ENCODE assay signal across 18 mouse cellular contexts in genomic region chr3:138240942-138241341, GRCm38 (mm10). TPM values are rescaled to one million over a fixed set of nuclear protein-coding genes. Genes with fewer than 3 reads are reported as not detected.
DNase-seq lines count a peak whose midpoint lies in the region; ATAC-seq and TF ChIP-seq lines count a peak whose summit lies in the region.
"Had no signal": no experiment of that assay in that cellular context is flagged by ENCODE, and none has a peak within 500 bp of the region (broad histone marks: within the 10 kb centered on the region; RNA-seq: fewer than 3 reads in every experiment).

No protein-coding gene starts in this region.

- no peak for TF ChIP-seq CTCF in heart, adult 2 months (IDR thresholded peaks at IDR 0.05)
- TF ChIP-seq CTCF in MEL (IDR thresholded peaks at IDR 0.05 in 2 of 3, conservative IDR thresholded peaks at IDR 0.05 in 1 of 3; ENCODE audit: control insufficient read depth in 1 of 3, insufficient read depth in 1 of 3, low read depth in 2 of 3, low read length in 3 of 3, poor library complexity in 1 of 3, severe bottlenecking in 1 of 3) = no peak
- no peak for TF ChIP-seq CTCF in intestine, postnatal 0 days (IDR thresholded peaks at IDR 0.05; ENCODE audit: low read depth)

- H3K4me2 ChIP-seq in limb, embryonic 11.5 days (ENCODE audit: low read depth, severe bottlenecking) = no peak overlapping the region
- H3K4me2 ChIP-seq in intestine, postnatal 0 days (replicated peaks; ENCODE audit: low read depth) = no peak overlapping the region
- H3K4me2 ChIP-seq: embryonic facial prominence, embryonic 13.5 days; hindbrain, embryonic 15.5 days; midbrain, embryonic 12.5 days had no signal

- intact Hi-C loops in heart, adult 2 months (cut with DNase I) = loop anchor here (2.0 kb wide), 2 partner anchors 64 to 164 kb away; no protein-coding TSS in a partner anchor

- no peaks in the 10 kb centered on the region for H3K79me2 ChIP-seq in heart, adult 2 months (replicated peaks; ENCODE audit: control insufficient read depth, insufficient read depth, low read length)
- H3K79me2 ChIP-seq in MEL (ENCODE audit: control insufficient read depth, insufficient read depth, low read length, poor library complexity) = no peaks in the 10 kb centered on the region

- no peak for TF ChIP-seq EP300 in heart, adult 2 months (IDR thresholded peaks at IDR 0.05; ENCODE audit: insufficient read depth, low read depth, low read length)
- no peak for TF ChIP-seq EP300 in MEL (IDR thresholded peaks at IDR 0.05; ENCODE audit: low read depth in 1 of 2, low read length in 2 of 2)

- no peaks in the 10 kb centered on the region for H3K27me3 ChIP-seq in heart, adult 2 months (ENCODE audit: control insufficient read depth, insufficient read depth, low read length)
- no peaks in the 10 kb centered on the region for H3K27me3 ChIP-seq in limb, embryonic 11.5 days (ENCODE audit: control insufficient read depth, insufficient read depth, low read length)
- no peaks in the 10 kb centered on the region for H3K27me3 ChIP-seq in limb, embryonic 10.5 days (ENCODE audit: low read depth, poor library complexity, severe bottlenecking)
- no peaks in the 10 kb centered on the region; a peak in 2 of 4 replicates for H3K27me3 ChIP-seq in MEL (ENCODE audit: control insufficient read depth in 1 of 2, insufficient read depth in 2 of 2, low read length in 2 of 2)
- H3K27me3 ChIP-seq in intestine, postnatal 0 days (replicated peaks; ENCODE audit: control insufficient read depth, insufficient read depth, low read length) = no peaks in the 10 kb centered on the region
- H3K27me3 ChIP-seq: embryonic facial prominence, embryonic 13.5 days; hindbrain, embryonic 15.5 days; midbrain, embryonic 12.5 days had no signal

- H3K36me3 ChIP-seq in heart, adult 2 months (ENCODE audit: control insufficient read depth, insufficient read depth, low read length) = no peaks in the 10 kb centered on the region
- H3K36me3 ChIP-seq in limb, embryonic 11.5 days (ENCODE audit: control insufficient read depth, insufficient read depth, low read length) = no peaks in the 10 kb centered on the region
- no peaks in the 10 kb centered on the region for H3K36me3 ChIP-seq in limb, embryonic 10.5 days
- peaks cover 0 to 3% of the 10 kb centered on the region in 2 experiments; a peak in 1 of 4 replicates for H3K36me3 ChIP-seq in MEL (ENCODE audit: control insufficient read depth in 1 of 2, insufficient read depth in 2 of 2, low read length in 2 of 2)
- H3K36me3 ChIP-seq in intestine, postnatal 0 days (ENCODE audit: control insufficient read depth, insufficient read depth) = no peaks in the 10 kb centered on the region
- H3K36me3 ChIP-seq: embryonic facial prominence, embryonic 13.5 days; hindbrain, embryonic 15.5 days; midbrain, embryonic 12.5 days had no signal

- 63% methylated on average over 5 of the region's 5 CpGs for WGBS in heart, adult 2 months
- WGBS in limb, embryonic 11.5 days = 48% methylated on average over 5 of the region's 5 CpGs
- WGBS in limb, embryonic 10.5 days = 74% methylated on average over 5 of the region's 5 CpGs
- WGBS in intestine, postnatal 0 days = 39% methylated on average over 5 of the region's 5 CpGs

- TF ChIP-seq RAD21 in MEL (IDR thresholded peaks at IDR 0.05; ENCODE audit: low read depth, low read length) = no peak

- H3K4me1 ChIP-seq in heart, adult 2 months (ENCODE audit: control insufficient read depth, insufficient read depth, low read length) = peaks cover 2% of the 10 kb centered on the region
- peaks cover 3% of the 10 kb centered on the region; the same call in 1 of the 2 replicates for H3K4me1 ChIP-seq in limb, embryonic 11.5 days (ENCODE audit: control insufficient read depth, insufficient read depth, low read length)
- peaks cover 15% of the 10 kb centered on the region; the same call in 1 of the 2 replicates for H3K4me1 ChIP-seq in limb, embryonic 10.5 days
- H3K4me1 ChIP-seq in MEL (ENCODE audit: control insufficient read depth in 1 of 2, insufficient read depth in 2 of 2, low read length in 2 of 2) = peaks cover 0 to 7% of the 10 kb centered on the region in 2 experiments; a peak in 2 of 4 replicates
- H3K4me1 ChIP-seq in intestine, postnatal 0 days (replicated peaks; ENCODE audit: control insufficient read depth, insufficient read depth, low read length) = peaks cover 2% of the 10 kb centered on the region; the same call in 1 of the 2 replicates
- H3K4me1 ChIP-seq: embryonic facial prominence, embryonic 13.5 days; midbrain, embryonic 12.5 days had no signal

- no peaks in the 10 kb centered on the region for H3K9me3 ChIP-seq in limb, embryonic 11.5 days (ENCODE audit: control insufficient read depth, low read length)
- H3K9me3 ChIP-seq in limb, embryonic 10.5 days (replicated peaks) = no peaks in the 10 kb centered on the region
- no peaks in the 10 kb centered on the region for H3K9me3 ChIP-seq in MEL (replicated peaks; ENCODE audit: insufficient read depth, low read length)
- no peaks in the 10 kb centered on the region for H3K9me3 ChIP-seq in intestine, postnatal 0 days (ENCODE audit: control insufficient read depth)
- H3K9me3 ChIP-seq: embryonic facial prominence, embryonic 13.5 days; hindbrain, embryonic 15.5 days; midbrain, embryonic 12.5 days had no signal

- H3K27ac ChIP-seq in heart, adult 2 months = peak overlapping the region; percentile 43; the same call in 1 of the 2 replicates
- H3K27ac ChIP-seq in limb, embryonic 11.5 days (replicated peaks; ENCODE audit: low read depth, low read length) = no peak overlapping the region
- no peak overlapping the region for H3K27ac ChIP-seq in limb, embryonic 10.5 days
- H3K27ac ChIP-seq in MEL (ENCODE audit: control insufficient read depth, low read depth, low read length) = no peak overlapping the region
- peak overlapping the region; percentile 69 for H3K27ac ChIP-seq in intestine, postnatal 0 days (ENCODE audit: low read depth, low read length)
- H3K27ac ChIP-seq: embryonic facial prominence, embryonic 13.5 days; hindbrain, embryonic 15.5 days; midbrain, embryonic 12.5 days had no signal

- DNase-seq in heart, adult 2 months = no peak
- DNase-seq in heart, adult 11 months = no peak
- no peak for DNase-seq in limb, embryonic 11.5 days (ENCODE audit: low spot score)
- no peak for DNase-seq in limb, embryonic 10.5 days (ENCODE audit: low spot score)
- no peak for DNase-seq in MEL (ENCODE audit: low read depth, low spot score)
- no peak for DNase-seq in cerebellum, postnatal 14 days
- DNase-seq in urinary bladder, postnatal 25 days (ENCODE audit: low spot score) = no peak
- DNase-seq: cerebellum, adult 11-12 months; left cerebral cortex, postnatal 4 days; lung, postnatal 14 days; right cerebral cortex, postnatal 25 days; thymus, adult 2 months had no signal

- TF ChIP-seq POLR2A in heart, adult 2 months (IDR thresholded peaks at IDR 0.05; ENCODE audit: insufficient read depth, low read depth, low read length) = no peak
- TF ChIP-seq POLR2A in MEL (IDR thresholded peaks at IDR 0.05; ENCODE audit: control insufficient read depth in 1 of 2, insufficient read depth in 1 of 2, low read depth in 1 of 2, low read length in 2 of 2, poor library complexity in 1 of 2) = no peak

- peak overlapping the region; percentile 25; the same call in 1 of the 2 replicates for H3K9ac ChIP-seq in heart, adult 2 months (ENCODE audit: low read depth, low read length)
- H3K9ac ChIP-seq in limb, embryonic 11.5 days (ENCODE audit: low read length) = no peak overlapping the region
- H3K9ac ChIP-seq in MEL (ENCODE audit: control insufficient read depth, low read depth, low read length, poor library complexity, severe bottlenecking) = no peak overlapping the region
- no peak overlapping the region for H3K9ac ChIP-seq in intestine, postnatal 0 days (ENCODE audit: low read depth, low read length)
- H3K9ac ChIP-seq: embryonic facial prominence, embryonic 13.5 days; hindbrain, embryonic 15.5 days; midbrain, embryonic 12.5 days had no signal

- ATAC-seq in limb, embryonic 11.5 days (ENCODE audit: insufficient number of reproducible peaks, low FRiP score, low TSS enrichment, low read depth) = peak; percentile 56; the same call in 1 of the 2 replicates
- ATAC-seq in intestine, postnatal 0 days = no peak

- no peak overlapping the region for H3K4me3 ChIP-seq in heart, adult 2 months
- no peak overlapping the region for H3K4me3 ChIP-seq in limb, embryonic 11.5 days (ENCODE audit: low read depth, low read length)
- H3K4me3 ChIP-seq in limb, embryonic 10.5 days = no peak overlapping the region
- H3K4me3 ChIP-seq in MEL (ENCODE audit: control insufficient read depth in 1 of 2, insufficient read depth in 1 of 2, low read depth in 2 of 2, low read length in 2 of 2) = peak overlapping the region in 1 of 2 experiments; percentile 42; a peak in 1 of 4 replicates
- no peak overlapping the region for H3K4me3 ChIP-seq in intestine, postnatal 0 days (ENCODE audit: low read depth, low read length)
- H3K4me3 ChIP-seq: embryonic facial prominence, embryonic 13.5 days; hindbrain, embryonic 15.5 days; midbrain, embryonic 12.5 days had no signal

RNA-seq across cellular contexts. Expression of gene Adh1, which starts 19.8 kb away (rescaled TPM):
- 10 to 100 TPM; 27.5 to 34.3 TPM for total RNA-seq in heart, adult 2 months (2021)
- 26.1 and 29.7 TPM in 2 replicates for polyA plus RNA-seq in heart, adult 2 months (2012; rRNA removed)
- 1.3 and 1.6 TPM in 2 replicates for polyA plus RNA-seq in limb, embryonic 11.5 days (2014; fragmentation: Nextera tagmentation; extraction: Ambion mirVana)
- 2.5 and 3.3 TPM in 2 replicates for polyA plus RNA-seq in limb, embryonic 10.5 days (2016; fragmentation: Nextera tagmentation; extraction: Ambion mirVana)
- 0.15 and 0.23 TPM in 2 replicates for total RNA-seq in MEL (2012; rRNA removed)
- not detected for polyA plus RNA-seq in MEL (2012; ENCODE audit: insufficient read depth in 1 of 2, insufficient read length in 2 of 2, low read depth in 1 of 2, low replicate concordance in 2 of 2, missing spikeins in 1 of 2)
- polyA plus RNA-seq in intestine, postnatal 0 days (2015; fragmentation: Nextera tagmentation; extraction: Ambion mirVana) = 101 and 113 TPM in 2 replicates

RNA-seq across cellular contexts. Expression of gene Adh7, which starts 23.4 kb away (rescaled TPM):
- total RNA-seq in heart, adult 2 months (2021) = under 1 TPM in 1 of 2 experiments, not detected in 1; 0.73 TPM
- polyA plus RNA-seq in heart, adult 2 months (2012; rRNA removed) = 0.15 and 1.4 TPM in 2 replicates
- polyA plus RNA-seq in limb, embryonic 11.5 days (2014; fragmentation: Nextera tagmentation; extraction: Ambion mirVana) = not detected in 2 replicates
- polyA plus RNA-seq in limb, embryonic 10.5 days (2016; fragmentation: Nextera tagmentation; extraction: Ambion mirVana) = 0.20 TPM in 1 of 2 replicates, not detected in the other
- not detected in 2 replicates for total RNA-seq in MEL (2012; rRNA removed)
- polyA plus RNA-seq in MEL (2012; ENCODE audit: insufficient read depth in 1 of 2, insufficient read length in 2 of 2, low read depth in 1 of 2, low replicate concordance in 2 of 2, missing spikeins in 1 of 2) = not detected
- polyA plus RNA-seq in intestine, postnatal 0 days (2015; fragmentation: Nextera tagmentation; extraction: Ambion mirVana) = 0.31 and 0.64 TPM in 2 replicates
- polyA plus RNA-seq: heart, postnatal 0 days had no signal

RNA-seq across cellular contexts. Expression of gene 4930579F01Rik, which starts 47.3 kb away (rescaled TPM):
- total RNA-seq in heart, adult 2 months (2021) = not detected
- polyA plus RNA-seq in heart, adult 2 months (2012; rRNA removed) = 0.06 TPM in 1 of 2 replicates, not detected in the other
- not detected in 2 replicates for polyA plus RNA-seq in limb, embryonic 11.5 days (2014; fragmentation: Nextera tagmentation; extraction: Ambion mirVana)
- polyA plus RNA-seq in limb, embryonic 10.5 days (2016; fragmentation: Nextera tagmentation; extraction: Ambion mirVana) = not detected in 2 replicates
- total RNA-seq in MEL (2012; rRNA removed) = not detected in 2 replicates
- not detected for polyA plus RNA-seq in MEL (2012; ENCODE audit: insufficient read depth in 1 of 2, insufficient read length in 2 of 2, low read depth in 1 of 2, low replicate concordance in 2 of 2, missing spikeins in 1 of 2)
- polyA plus RNA-seq in intestine, postnatal 0 days (2015; fragmentation: Nextera tagmentation; extraction: Ambion mirVana) = 0.09 and 0.10 TPM in 2 replicates
- total RNA-seq: left cerebral cortex, postnatal 4 days had no signal
- polyA plus RNA-seq: cortical plate, adult 2 months; heart, postnatal 0 days; midbrain, embryonic 12.5 days; thymus, adult 2 months had no signal

Comparison
In these comparisons a context has a peak if more than half of its experiments do, and no peak if none do; other contexts are left out.
1. H3K27ac ChIP-seq: peak in heart, adult 2 months (single experiment) and intestine, postnatal 0 days (single experiment); none in limb, embryonic 11.5 days (single experiment), limb, embryonic 10.5 days (single experiment) and MEL (single experiment).